Mouse (Mus musculus) brain, embryonic 14.5 days (tissue): ENCODE results near the gene Gtf3c2. TPM values are rescaled to one million over a fixed set of nuclear protein-coding genes. Genes with fewer than 3 reads are reported as not detected.

Source experiments
- DNase-seq: peaks from one replicate; pipeline ENCODE4 v3.0.0-alpha.2; 2011; ENCODE audit warnings: low read depth
- CTCF ChIP-seq: fragments of 200-500 bp; IDR thresholded peaks from 2 replicates; pipeline ENCODE4 v1.5.1; 2012; ENCODE audit warnings: inconsistent platforms, mild to moderate bottlenecking, moderate library complexity, borderline replicate concordance; ENCODE audit not compliant: insufficient read depth, insufficient read length; ENCODE audit errors: extremely low read depth
- POLR2A ChIP-seq: fragments of 200-500 bp; IDR thresholded peaks from 2 replicates; pipeline ENCODE4 v1.6.1; 2012; ENCODE audit warnings: mild to moderate bottlenecking, inconsistent platforms, borderline replicate concordance; ENCODE audit not compliant: poor library complexity, insufficient read depth, insufficient read length, severe bottlenecking; ENCODE audit errors: extremely low read depth
- polyA plus RNA-seq: library from polyadenylated mRNA; depleted of rRNA; stranded (reverse); fragments of >200 nt; gene quantifications from 2 replicates; pipeline ENCODE4 v1.2.3, GENCODE M21; 2012

Gene Gtf3c2
- polyA plus RNA-seq, 1 experiment: 94.3 TPM

DNA sequence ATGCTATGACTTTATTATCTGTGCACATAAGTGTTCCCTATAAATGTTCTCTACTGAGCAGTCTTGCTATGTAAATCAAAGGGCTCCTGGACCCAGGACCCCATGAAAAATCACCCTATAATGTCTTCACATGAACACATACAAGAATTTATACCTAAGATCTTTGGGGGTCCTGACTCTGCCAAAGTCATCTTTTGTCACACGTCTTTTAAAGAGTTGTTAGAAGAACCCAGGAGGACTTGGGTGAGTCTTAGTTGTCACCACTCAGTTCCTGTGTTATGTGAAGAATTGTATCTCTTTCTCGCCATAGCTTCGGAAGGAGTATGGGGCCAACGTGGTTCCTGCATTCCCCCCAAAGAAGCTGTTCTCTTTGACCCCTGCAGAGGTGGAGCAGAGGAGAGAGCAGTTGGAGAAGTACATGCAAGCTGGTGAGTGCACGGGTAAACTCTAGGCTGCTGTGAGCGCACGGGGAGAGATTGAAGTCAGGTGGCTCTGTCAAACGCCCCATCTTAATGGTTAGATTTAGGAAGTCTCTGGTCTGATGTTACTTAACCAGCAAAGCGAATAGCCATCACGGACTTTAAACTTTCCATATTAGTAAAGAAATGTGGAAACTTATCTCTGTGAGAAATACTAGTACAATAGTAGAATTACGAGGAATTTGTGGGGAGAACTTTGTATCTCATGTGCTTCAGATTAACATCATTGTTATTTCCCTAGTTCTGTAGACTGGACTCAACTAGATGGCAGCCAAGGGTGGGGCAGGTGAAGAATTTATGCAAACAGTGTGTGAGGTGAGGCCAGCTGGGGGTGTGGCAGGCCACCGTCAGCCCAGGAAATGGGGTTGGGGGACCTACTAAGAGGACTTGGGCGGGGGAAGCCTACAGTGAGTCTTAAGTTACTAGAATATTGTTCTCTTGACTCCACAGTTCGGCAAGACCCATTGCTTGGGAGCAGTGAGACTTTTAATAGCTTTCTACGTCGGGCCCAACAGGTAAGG lies 14.8 kb upstream of the Gtf3c2 start:
- no peak for DNase-seq
- TF ChIP-seq POLR2A (no peak), CTCF (no peak)

DNA sequence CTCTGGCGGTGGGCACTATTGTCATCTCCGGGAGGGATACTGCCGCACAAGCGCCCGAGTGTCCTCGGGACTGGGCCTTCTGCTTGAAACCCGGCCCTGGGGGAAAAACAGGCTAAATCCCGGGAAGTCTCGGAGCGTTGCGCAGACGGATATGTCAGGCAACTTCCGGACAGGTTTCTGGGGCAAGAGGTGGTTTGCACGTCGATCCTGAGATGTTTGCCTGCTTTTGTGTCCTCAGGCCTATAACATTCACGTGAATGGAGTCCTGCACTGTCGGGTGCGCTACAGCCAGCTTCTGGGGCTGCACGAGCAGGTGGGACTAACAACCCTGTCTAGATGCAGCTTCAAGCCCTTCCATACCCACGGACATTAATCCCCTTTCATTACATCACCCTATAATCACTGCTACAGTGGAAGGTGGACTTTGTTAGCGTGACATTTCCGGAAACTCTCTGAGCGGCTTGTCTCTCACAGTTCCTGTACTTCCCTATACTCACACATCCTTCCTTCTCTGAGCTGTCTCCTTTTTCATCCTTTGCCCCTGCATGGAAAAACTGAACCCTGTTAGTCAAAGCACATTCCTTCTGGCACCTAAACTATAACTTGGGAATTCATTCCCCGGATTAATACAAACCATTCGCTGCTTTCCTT lies 13.8 kb upstream of the Gtf3c2 start:
- DNase-seq: no peak
- TF ChIP-seq POLR2A: no peak
- TF ChIP-seq CTCF: no peak

DNA sequence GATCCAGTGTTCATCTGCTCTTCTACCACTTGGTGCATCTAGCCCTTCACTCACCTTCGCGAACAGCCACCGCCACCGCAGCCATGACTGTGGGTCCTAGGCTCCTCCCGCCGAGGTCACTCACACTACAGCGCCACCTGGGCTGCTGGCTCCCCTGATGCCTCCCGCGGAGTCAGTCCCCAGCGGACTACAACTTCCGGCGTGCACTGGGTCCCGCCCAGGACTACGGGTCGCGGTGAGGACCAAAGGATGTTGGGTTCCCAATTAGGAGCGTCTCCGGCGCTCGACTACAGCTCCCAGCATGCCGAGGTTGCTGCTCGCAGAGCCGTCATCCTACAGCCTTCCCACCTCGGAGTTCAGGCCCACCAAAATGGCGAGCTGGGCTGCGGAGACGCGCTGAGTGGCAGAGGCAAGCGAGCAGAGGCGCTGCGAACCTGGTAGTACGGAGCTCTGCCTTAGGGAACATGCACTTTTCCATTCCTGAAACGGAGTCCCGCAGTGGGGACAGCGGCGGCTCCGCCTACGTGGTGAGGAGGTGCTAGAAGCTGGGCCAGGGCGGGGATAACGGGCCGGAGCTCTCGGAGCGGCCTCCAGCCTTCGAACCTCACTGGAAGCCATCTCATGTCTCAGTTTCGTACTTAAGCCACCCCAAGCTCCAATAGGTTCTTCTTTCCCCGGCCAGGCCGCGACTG lies 13.1 kb upstream of the Gtf3c2 start, which contains the start of the genes Snx17 and Eif2b4:
Snx17 (plus strand) TSS at position 289 of the 692 bp plus-strand sequence.
Eif2b4 (minus strand) TSS at position 492 of the 692 bp plus-strand sequence.
- peak; percentile 99 for DNase-seq
- TF ChIP-seq POLR2A: 0 out of 2 replicates have a peak, but pooled peaks have one; percentile 9
- TF ChIP-seq CTCF: peak; percentile 38; the same call in 1 of the 2 replicates

DNA sequence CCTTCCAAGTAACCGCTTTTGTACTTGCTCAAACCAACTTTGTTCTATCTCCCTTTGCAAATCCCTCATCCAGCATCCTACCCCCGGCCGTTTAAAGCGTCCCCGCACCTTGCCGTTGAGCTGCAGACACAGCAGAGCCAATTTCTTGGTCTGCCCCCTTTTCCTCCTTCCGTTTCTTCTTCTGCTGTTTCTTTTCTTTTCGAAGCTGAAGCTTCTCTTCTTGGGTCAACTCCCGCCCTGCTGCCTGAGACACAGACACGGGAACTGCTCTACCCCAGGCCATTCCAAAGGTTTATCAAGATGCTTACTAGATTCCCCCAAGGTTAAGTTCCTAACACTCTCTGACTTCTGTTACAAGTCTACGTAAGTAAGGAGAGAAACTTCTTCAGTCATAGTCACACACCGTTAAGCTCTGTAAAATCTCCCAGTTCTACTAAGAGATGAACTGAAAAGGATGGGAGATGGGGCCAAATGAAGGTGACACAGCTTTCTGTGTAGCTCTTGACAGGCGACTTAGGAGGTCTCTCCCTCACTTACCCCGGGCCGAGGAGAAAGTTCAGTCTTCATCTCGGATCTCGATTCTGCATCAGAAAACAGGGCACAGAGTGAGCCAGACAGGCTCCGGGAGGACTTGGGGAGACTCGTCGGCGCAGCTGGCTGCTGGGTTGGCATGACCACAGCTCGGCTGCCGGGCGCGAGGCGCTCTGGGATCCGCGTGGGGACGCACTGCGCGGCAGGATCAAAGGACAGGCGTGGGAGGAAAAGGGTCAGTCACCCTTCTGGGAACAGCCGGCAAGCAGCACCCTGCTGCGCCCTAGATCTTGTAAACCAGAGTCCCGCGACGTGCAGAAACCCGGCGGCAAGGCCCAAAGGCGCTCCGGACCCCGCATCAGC lies 12.3 kb upstream of the Gtf3c2 start:
- DNase-seq: no peak
- no peak for TF ChIP-seq CTCF
- TF ChIP-seq POLR2A: no peak

DNA sequence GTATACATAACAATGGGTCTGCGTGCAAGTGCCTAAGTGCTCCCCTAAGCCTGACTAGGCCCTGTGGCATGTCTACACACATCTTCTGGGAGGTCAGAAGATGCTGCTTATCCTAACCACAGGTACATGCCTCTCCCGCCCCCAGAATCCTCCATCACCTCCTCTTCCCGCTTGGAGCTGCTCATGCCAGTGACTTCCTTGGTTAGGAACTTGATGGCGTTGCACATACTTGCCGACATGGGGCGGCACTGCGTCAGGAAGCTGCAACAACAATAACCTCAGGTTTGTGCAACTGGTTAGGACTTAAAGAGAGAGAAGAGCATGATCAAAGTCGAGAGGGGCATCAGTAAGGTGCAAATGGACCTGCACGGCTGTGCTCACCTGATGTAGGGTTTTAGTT lies 10.3 kb upstream of the Gtf3c2 start:
- TF ChIP-seq CTCF (no peak), POLR2A (no peak)

DNA sequence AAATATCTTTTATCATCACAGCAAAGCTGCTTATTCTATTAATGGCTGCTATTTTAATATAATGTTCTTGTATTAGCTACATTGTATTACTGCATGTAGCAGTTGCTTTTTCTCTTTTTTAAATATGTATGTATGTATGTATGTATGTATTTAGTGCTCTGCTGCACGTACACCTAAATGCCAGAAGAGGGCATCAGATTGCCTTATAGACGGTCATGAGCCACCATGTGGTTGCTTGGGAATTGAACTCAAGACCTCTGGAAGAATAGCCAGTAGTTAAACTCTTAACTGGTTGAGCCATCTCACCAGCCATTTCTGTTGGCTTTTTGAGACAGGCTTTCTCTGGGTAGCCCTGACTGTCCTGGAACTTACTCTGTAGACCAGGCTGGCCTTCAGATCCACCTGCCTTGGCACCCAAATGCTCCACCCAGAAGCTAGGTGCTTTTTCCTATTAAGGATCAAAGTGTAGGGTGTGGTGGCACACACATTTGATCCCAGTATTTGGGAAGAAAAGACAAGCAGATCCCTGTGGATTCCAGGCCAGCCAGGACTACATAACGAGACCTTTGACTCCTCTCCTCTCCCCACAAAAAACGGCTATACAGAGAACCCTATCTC lies 8.4 kb upstream of the Gtf3c2 start:
- peak; percentile 17; the same call in 1 of the 2 replicates for TF ChIP-seq CTCF
- no peak for TF ChIP-seq POLR2A
- peak; percentile 22 for DNase-seq

More for the DNA sequence above, 10.3 kb upstream of the Gtf3c2 start:
- no peak for DNase-seq

DNA sequence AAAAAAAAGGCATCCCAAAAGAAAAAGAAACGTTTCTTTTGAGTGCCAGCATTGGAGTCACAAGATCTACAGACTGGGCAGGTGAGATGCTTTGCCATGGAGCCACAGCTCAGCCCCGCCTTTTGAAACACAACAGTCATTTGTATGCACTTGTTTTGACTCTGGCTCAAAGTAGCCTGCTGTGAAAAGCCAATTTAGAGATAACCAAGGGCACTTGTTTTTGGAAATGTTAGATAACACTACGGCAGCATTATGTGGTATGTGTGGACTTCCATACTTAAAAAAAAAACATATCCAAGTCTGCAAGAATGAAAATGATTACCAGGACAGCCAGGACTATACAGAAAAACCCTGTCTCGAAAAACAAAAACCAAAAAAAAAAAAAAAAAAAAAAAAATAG lies 3.7 kb upstream of the Gtf3c2 start:
- TF ChIP-seq POLR2A: no peak
- TF ChIP-seq CTCF: no peak
- DNase-seq: no peak

DNA sequence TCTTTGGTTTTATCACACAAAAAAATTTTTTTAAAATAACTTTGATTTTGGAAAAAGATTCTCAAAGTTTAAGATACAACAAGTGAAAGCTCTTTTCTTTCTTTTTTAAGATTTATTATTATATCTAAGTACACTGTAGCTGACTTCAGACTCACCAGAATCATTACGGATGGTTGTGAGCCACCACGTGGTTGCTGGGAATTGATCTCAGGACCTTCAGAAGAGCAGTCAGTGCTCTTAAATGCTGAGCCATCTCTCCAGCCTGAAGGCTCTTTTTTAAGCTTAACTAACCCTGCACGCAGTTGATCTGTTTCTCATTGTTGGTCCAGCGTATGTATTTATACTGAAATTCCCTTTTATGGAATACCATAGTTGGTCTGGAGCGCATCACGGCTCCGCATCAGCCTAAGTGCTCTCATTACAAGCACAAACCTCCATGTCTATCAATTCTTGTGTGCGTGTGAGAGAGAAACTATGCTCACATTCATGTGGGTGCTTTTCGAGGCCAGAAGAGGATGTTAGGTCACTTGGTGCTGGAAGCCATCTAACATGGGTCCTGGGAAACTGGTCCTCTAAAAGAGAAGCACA lies 1.3 kb upstream of the Gtf3c2 start:
- TF ChIP-seq CTCF (no peak), POLR2A (no peak)
- DNase-seq: no peak

DNA sequence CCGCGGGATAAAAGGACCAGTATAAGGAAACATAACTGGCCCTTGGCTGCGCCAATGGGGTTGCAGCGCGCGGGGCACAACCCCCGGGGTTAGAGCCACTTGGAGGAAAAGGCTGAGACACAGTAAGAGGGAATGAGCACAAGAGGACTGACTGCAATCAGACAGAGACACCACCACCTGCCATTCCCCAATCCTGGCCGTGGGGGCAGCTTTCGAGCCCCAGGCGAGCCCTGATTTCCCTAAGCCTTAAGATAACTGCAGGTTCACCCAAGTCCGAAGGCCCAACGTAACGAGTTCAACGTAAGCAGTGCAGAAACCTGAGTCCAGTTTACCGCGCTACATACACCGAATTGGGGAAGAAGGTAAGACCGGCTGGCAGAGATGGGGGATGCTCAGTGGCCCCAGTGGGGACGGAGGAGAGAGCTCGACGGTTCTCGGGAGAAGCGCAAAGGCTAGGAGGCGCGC lies 611 bp downstream of the Gtf3c2 start:
- TF ChIP-seq CTCF: no peak
- no peak for TF ChIP-seq POLR2A
- no peak for DNase-seq
